Mouse (Mus musculus) megakaryocyte, embryonic 14.5 days (primary cell): ENCODE data around the gene Shf.

ENCODE experiments used
- FLI1 ChIP-seq: IDR thresholded peaks from 2 replicates; pipeline ENCODE4 v1.6.1; 2012; ENCODE audit warnings: low read length, inconsistent platforms, mixed read lengths
- GATA1 ChIP-seq: IDR thresholded peaks from 3 replicates; pipeline ENCODE4 v1.6.1; 2012; ENCODE audit warnings: mixed read lengths, low read length, inconsistent platforms, borderline replicate concordance

DNA sequence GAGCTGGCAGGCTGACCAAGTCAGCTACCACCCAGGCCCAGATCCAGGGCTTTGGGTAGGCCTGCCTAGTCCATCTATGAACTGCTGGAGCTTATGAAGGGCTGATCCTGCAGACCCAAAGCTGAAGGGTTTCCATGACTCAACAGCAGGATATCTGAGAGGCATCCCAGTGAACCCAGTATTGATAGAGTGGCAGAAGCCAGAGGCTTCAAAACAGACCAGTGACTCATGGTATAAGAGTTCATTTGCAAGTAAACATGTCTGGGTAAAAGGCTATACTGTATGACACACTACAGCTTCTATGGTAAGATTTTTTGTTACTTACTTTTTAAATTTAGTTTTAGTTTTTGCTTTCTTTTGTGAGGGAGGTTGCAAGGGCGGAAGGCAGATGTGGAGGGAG, 27.2 kb upstream of the Shf start:
- TF ChIP-seq FLI1, result no peak
- no peak for TF ChIP-seq GATA1
